In genomic region chr1:84839309-84840017, GRCm38 (mm10) we compare ENCODE assay signal across 8 mouse cellular contexts. TPM values are rescaled to one million over a fixed set of nuclear protein-coding genes. Genes with fewer than 3 reads are reported as not detected.
DNase-seq lines count a peak whose midpoint lies in the region; ATAC-seq and TF ChIP-seq lines count a peak whose summit lies in the region.

Gene Fbxo36, plus strand, starts transcription at chr1:84839841.

- H3K4me3 ChIP-seq in E14TG2a.4 (replicated peaks; ENCODE audit: low read length), result peak within 1 kb of the TSS; percentile 90
- H3K4me3 ChIP-seq in forebrain, embryonic 12.5 days (replicated peaks), result peak within 1 kb of the TSS; percentile 98
- peak within 1 kb of the TSS; percentile 97 for H3K4me3 ChIP-seq in heart, postnatal 0 days (ENCODE audit: low read depth, low read length)
- peak within 1 kb of the TSS; percentile 97 for H3K4me3 ChIP-seq in liver, embryonic 16.5 days (ENCODE audit: low read depth, low read length)
- peak within 1 kb of the TSS; percentile 78 for H3K4me3 ChIP-seq in neural tube, embryonic 13.5 days
- peak within 1 kb of the TSS; percentile 100 for H3K4me3 ChIP-seq in testis, adult 2 months (ENCODE audit: control insufficient read depth, low read depth, low read length)

- no peak for TF ChIP-seq CTCF in E14TG2a.4 (conservative IDR thresholded peaks at IDR 0.05; ENCODE audit: low read length)
- TF ChIP-seq CTCF in heart, postnatal 0 days (IDR thresholded peaks at IDR 0.05; ENCODE audit: low read depth), result no peak
- no peak for TF ChIP-seq CTCF in testis, adult 2 months (IDR thresholded peaks at IDR 0.05; ENCODE audit: control insufficient read depth, insufficient read depth, insufficient replicate concordance, low read depth, low read length)

- peak; percentile 67; the same call in 1 of the 2 replicates for TF ChIP-seq POLR2A in testis, adult 2 months (IDR thresholded peaks at IDR 0.05; ENCODE audit: control insufficient read depth, low read depth, low read length)

- H3K36me3 ChIP-seq in E14TG2a.4 (ENCODE audit: insufficient read depth, low read length), result peaks cover 37% of the 10 kb centered on the region
- 0 out of 2 replicates have a peak, but pooled peaks cover under 1% of the 10 kb centered on the region for H3K36me3 ChIP-seq in forebrain, embryonic 12.5 days (replicated peaks)
- H3K36me3 ChIP-seq in heart, postnatal 0 days (replicated peaks; ENCODE audit: control insufficient read depth, insufficient read depth, low read length), result no peaks in the 10 kb centered on the region
- H3K36me3 ChIP-seq in liver, embryonic 16.5 days (ENCODE audit: control insufficient read depth, insufficient read depth), result no peaks in the 10 kb centered on the region
- no peaks in the 10 kb centered on the region for H3K36me3 ChIP-seq in neural tube, embryonic 13.5 days
- H3K36me3 ChIP-seq in testis, adult 2 months (ENCODE audit: control insufficient read depth, insufficient read depth, low read length), result no peaks in the 10 kb centered on the region

- H3K9ac ChIP-seq in forebrain, embryonic 12.5 days, result peak within 1 kb of the TSS; percentile 98
- peak within 1 kb of the TSS; percentile 95 for H3K9ac ChIP-seq in heart, postnatal 0 days (replicated peaks; ENCODE audit: low read depth, low read length)
- H3K9ac ChIP-seq in liver, embryonic 16.5 days (ENCODE audit: low read depth, low read length), result peak within 1 kb of the TSS; percentile 99
- peak within 1 kb of the TSS; percentile 93 for H3K9ac ChIP-seq in neural tube, embryonic 13.5 days

- peaks cover 65% of the 10 kb centered on the region for H3K4me1 ChIP-seq in E14TG2a.4 (replicated peaks; ENCODE audit: low read depth, low read length)
- peaks cover 21% of the 10 kb centered on the region for H3K4me1 ChIP-seq in forebrain, embryonic 12.5 days
- H3K4me1 ChIP-seq in heart, postnatal 0 days (ENCODE audit: control insufficient read depth, insufficient read depth), result peaks cover 4% of the 10 kb centered on the region; the same call in 1 of the 2 replicates
- peaks cover 7% of the 10 kb centered on the region for H3K4me1 ChIP-seq in liver, embryonic 16.5 days (ENCODE audit: control insufficient read depth, low read depth, low read length)
- peaks cover 36% of the 10 kb centered on the region for H3K4me1 ChIP-seq in neural tube, embryonic 13.5 days (replicated peaks)
- H3K4me1 ChIP-seq in testis, adult 2 months (ENCODE audit: control insufficient read depth, insufficient read depth, low read length), result peaks cover 2% of the 10 kb centered on the region; the same call in 1 of the 2 replicates

- H3K27me3 ChIP-seq in E14TG2a.4 (ENCODE audit: insufficient read depth, low read length), result no peaks in the 10 kb centered on the region
- H3K27me3 ChIP-seq in forebrain, embryonic 12.5 days, result no peaks in the 10 kb centered on the region
- H3K27me3 ChIP-seq in heart, postnatal 0 days (ENCODE audit: control insufficient read depth, insufficient read depth, low read length), result no peaks in the 10 kb centered on the region
- H3K27me3 ChIP-seq in liver, embryonic 16.5 days (ENCODE audit: control insufficient read depth, insufficient read depth, low read depth, low read length), result no peaks in the 10 kb centered on the region
- no peaks in the 10 kb centered on the region for H3K27me3 ChIP-seq in neural tube, embryonic 13.5 days
- H3K27me3 ChIP-seq in testis, adult 2 months (ENCODE audit: control insufficient read depth, insufficient read depth, low read length), result no peaks in the 10 kb centered on the region

- H3K27ac ChIP-seq in forebrain, embryonic 12.5 days, result peak within 1 kb of the TSS; percentile 98
- peak within 1 kb of the TSS; percentile 98 for H3K27ac ChIP-seq in heart, postnatal 0 days (ENCODE audit: low read depth)
- peak within 1 kb of the TSS; percentile 96 for H3K27ac ChIP-seq in liver, embryonic 16.5 days (ENCODE audit: low read length)
- peak within 1 kb of the TSS; percentile 98 for H3K27ac ChIP-seq in neural tube, embryonic 13.5 days (replicated peaks)
- peak within 1 kb of the TSS; percentile 99 for H3K27ac ChIP-seq in testis, adult 2 months (ENCODE audit: control insufficient read depth, insufficient read depth, low read depth, low read length)

- peak; percentile 91 for ATAC-seq in forebrain, embryonic 12.5 days (ENCODE audit: low FRiP score)
- peak; percentile 90 for ATAC-seq in heart, postnatal 0 days (ENCODE audit: insufficient read depth, low read depth)
- peak; percentile 84 for ATAC-seq in liver, embryonic 16.5 days (ENCODE audit: low read depth)
- ATAC-seq in neural tube, embryonic 13.5 days (ENCODE audit: low read depth), result peak; percentile 91

- peak within 1 kb of the TSS; percentile 72 for H3K4me2 ChIP-seq in forebrain, embryonic 12.5 days
- peak within 1 kb of the TSS; percentile 85 for H3K4me2 ChIP-seq in heart, postnatal 0 days (ENCODE audit: low read depth, low read length)
- H3K4me2 ChIP-seq in liver, embryonic 16.5 days (ENCODE audit: low read depth, low read length), result peak within 1 kb of the TSS; percentile 83
- H3K4me2 ChIP-seq in neural tube, embryonic 13.5 days, result peak within 1 kb of the TSS; percentile 82

- peak; percentile 87 for DNase-seq in c-Kit-positive CD71-positive TER-119-positive erythroid progenitor cells, embryonic 14.5 days (ENCODE audit: low spot score)
- DNase-seq in heart, postnatal 0 days (ENCODE audit: low spot score), result peak; percentile 98
- DNase-seq in kidney, postnatal 4 days, result peak; percentile 94 to 96

- no peaks in the 10 kb centered on the region for H3K9me3 ChIP-seq in E14TG2a.4 (ENCODE audit: low read length)
- H3K9me3 ChIP-seq in forebrain, embryonic 12.5 days, result no peaks in the 10 kb centered on the region
- no peaks in the 10 kb centered on the region for H3K9me3 ChIP-seq in heart, postnatal 0 days (replicated peaks; ENCODE audit: control insufficient read depth, low read length)
- no peaks in the 10 kb centered on the region for H3K9me3 ChIP-seq in liver, embryonic 16.5 days (replicated peaks; ENCODE audit: control insufficient read depth, low read length)
- H3K9me3 ChIP-seq in neural tube, embryonic 13.5 days, result no peaks in the 10 kb centered on the region

- TF ChIP-seq EP300 in heart, postnatal 0 days (IDR thresholded peaks at IDR 0.05; ENCODE audit: low read depth), result peak; percentile 71; the same call in 1 of the 2 replicates

- WGBS in forebrain, embryonic 12.5 days, result under 1% methylated on average over 40 of the region's 54 CpGs
- WGBS in heart, postnatal 0 days, result 1% methylated on average over 54 of the region's 54 CpGs
- WGBS in liver, embryonic 16.5 days (ENCODE audit: insufficient replicate concordance), result under 1% methylated on average over 50 of the region's 54 CpGs
- under 1% methylated on average over 49 of the region's 54 CpGs for WGBS in neural tube, embryonic 13.5 days

RNA-seq across cellular contexts. Expression of gene Fbxo36, which starts in this region (rescaled TPM):
- 9.5 and 11.6 TPM in 2 replicates for polyA plus RNA-seq in forebrain, embryonic 12.5 days (2016; fragmentation: Nextera tagmentation; extraction: Ambion mirVana)
- 5.3 and 12.8 TPM in 2 replicates for total RNA-seq in heart, postnatal 0 days (2014; rRNA removed; ENCODE audit: low replicate concordance)
- polyA plus RNA-seq in heart, postnatal 0 days (2015; fragmentation: Nextera tagmentation; extraction: Ambion mirVana), result 7.5 and 8.3 TPM in 2 replicates
- polyA plus RNA-seq in liver, embryonic 16.5 days (2015; fragmentation: Nextera tagmentation; extraction: Ambion mirVana), result 4.4 and 6.6 TPM in 2 replicates
- 4.9 and 6.1 TPM in 2 replicates for polyA plus RNA-seq in neural tube, embryonic 13.5 days (2015; fragmentation: Nextera tagmentation; extraction: Ambion mirVana)
- polyA plus RNA-seq in testis, adult 2 months (2012; rRNA removed), result 195 and 201 TPM in 2 replicates

Comparison
In these comparisons a context has a peak if more than half of its experiments do, and no peak if none do; other contexts are left out.
1. Peak in every context shown above with its lines: DNase-seq, ATAC-seq, H3K4me3 ChIP-seq and H3K27ac ChIP-seq.
2. RNA of gene Fbxo36 (polyA plus RNA-seq): 195 to 201 TPM in testis, adult 2 months; 9.5 to 11.6 TPM in forebrain, embryonic 12.5 days, 7.5 to 8.3 TPM in heart, postnatal 0 days, 4.9 to 6.1 TPM in neural tube, embryonic 13.5 days and 4.4 to 6.6 TPM in liver, embryonic 16.5 days; every median in the first group is over 10 times any median in the second.